Mouse (Mus musculus) megakaryocyte, embryonic 14.5 days (primary cell): ENCODE data around the gene Map7.

Source experiments
- FLI1 ChIP-seq: IDR thresholded peaks from 2 replicates; pipeline ENCODE4 v1.6.1; 2012; ENCODE audit warnings: low read length, inconsistent platforms, mixed read lengths
- GATA1 ChIP-seq: IDR thresholded peaks from 3 replicates; pipeline ENCODE4 v1.6.1; 2012; ENCODE audit warnings: mixed read lengths, low read length, inconsistent platforms, borderline replicate concordance

GRCm38 (mm10) chr10:20107031-20107430, 41.2 kb upstream of the Map7 start:
- TF ChIP-seq GATA1, result no peak
- TF ChIP-seq FLI1, result no peak
